8 mouse cellular contexts compared by ENCODE assay signal in the genomic region with DNA sequence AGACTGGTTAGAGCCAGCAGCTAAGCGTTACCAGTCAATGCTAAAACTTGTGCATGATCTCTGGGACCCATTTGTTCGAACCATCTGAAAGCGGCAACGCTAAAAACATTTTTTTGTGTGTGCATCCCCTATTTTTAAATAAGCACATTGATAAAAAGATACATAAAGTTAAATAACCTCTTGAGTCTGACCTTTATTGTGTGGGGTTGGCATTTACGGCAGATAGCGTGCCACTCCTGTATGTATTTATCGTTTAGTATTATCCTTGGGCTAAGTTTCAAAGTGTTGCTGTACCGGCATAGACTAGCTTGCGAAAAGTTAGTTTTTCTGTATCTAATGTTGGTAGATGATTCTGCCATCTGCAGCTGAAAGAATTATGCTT. TPM values are rescaled to one million over a fixed set of nuclear protein-coding genes. Genes with fewer than 3 reads are reported as not detected.
DNase-seq lines count a peak whose midpoint lies in the region; ATAC-seq and TF ChIP-seq lines count a peak whose summit lies in the region.

No protein-coding gene starts in this region.

- intact Hi-C loops in left cerebral cortex, adult 2 months (cut with DNase I): loop anchor here (10.0 kb wide), 2 partner anchors 161 to 301 kb away; no protein-coding TSS in a partner anchor
- intact Hi-C loops in left cerebral cortex, postnatal 14 days (cut with DNase I): no loop called here

- peak overlapping the region; percentile 87 for H3K4me3 ChIP-seq in left cerebral cortex, adult 2 months
- H3K4me3 ChIP-seq in embryonic facial prominence, embryonic 12.5 days: peak overlapping the region; percentile 64
- H3K4me3 ChIP-seq in hindbrain, postnatal 0 days (ENCODE audit: low read length): peak overlapping the region; percentile 94
- H3K4me3 ChIP-seq in midbrain, postnatal 0 days (ENCODE audit: low read depth, low read length): peak overlapping the region; percentile 90

- no peaks in the 10 kb centered on the region for H3K27me3 ChIP-seq in embryonic facial prominence, embryonic 12.5 days
- H3K27me3 ChIP-seq in hindbrain, postnatal 0 days (ENCODE audit: insufficient read depth, low read length): no peaks in the 10 kb centered on the region
- H3K27me3 ChIP-seq in midbrain, postnatal 0 days (ENCODE audit: insufficient read depth, low read length): no peaks in the 10 kb centered on the region

- no peak for TF ChIP-seq CTCF in left cerebral cortex, adult 2 months (IDR thresholded peaks at IDR 0.05)
- no peak for TF ChIP-seq CTCF in hindbrain, postnatal 0 days (IDR thresholded peaks at IDR 0.05; ENCODE audit: low read depth)
- TF ChIP-seq CTCF in midbrain, postnatal 0 days (IDR thresholded peaks at IDR 0.05): no peak

- H3K4me1 ChIP-seq in embryonic facial prominence, embryonic 12.5 days: peaks cover 10% of the 10 kb centered on the region
- H3K4me1 ChIP-seq in hindbrain, postnatal 0 days (ENCODE audit: insufficient read depth, low read length): no peaks in the 10 kb centered on the region
- peaks cover 5% of the 10 kb centered on the region; the same call in 1 of the 2 replicates for H3K4me1 ChIP-seq in midbrain, postnatal 0 days (ENCODE audit: insufficient read depth, low read length)

- H3K4me2 ChIP-seq in embryonic facial prominence, embryonic 12.5 days (replicated peaks): peak overlapping the region; percentile 61
- peak overlapping the region; percentile 81 for H3K4me2 ChIP-seq in hindbrain, postnatal 0 days (ENCODE audit: low read depth, low read length)
- peak overlapping the region; percentile 88 for H3K4me2 ChIP-seq in midbrain, postnatal 0 days (ENCODE audit: low read depth, low read length, poor library complexity, severe bottlenecking)

- no peaks in the 10 kb centered on the region for H3K36me3 ChIP-seq in embryonic facial prominence, embryonic 12.5 days
- no peaks in the 10 kb centered on the region for H3K36me3 ChIP-seq in hindbrain, postnatal 0 days (ENCODE audit: insufficient read depth, low read length)
- H3K36me3 ChIP-seq in midbrain, postnatal 0 days (ENCODE audit: insufficient read depth, low read length): no peaks in the 10 kb centered on the region

- no peaks in the 10 kb centered on the region for H3K9me3 ChIP-seq in embryonic facial prominence, embryonic 12.5 days
- no peaks in the 10 kb centered on the region for H3K9me3 ChIP-seq in hindbrain, postnatal 0 days (ENCODE audit: low read length)
- no peaks in the 10 kb centered on the region for H3K9me3 ChIP-seq in midbrain, postnatal 0 days (ENCODE audit: low read length)

- WGBS in embryonic facial prominence, embryonic 12.5 days: 14% methylated on average over 9 of the region's 9 CpGs
- 14% methylated on average over 9 of the region's 9 CpGs for WGBS in hindbrain, postnatal 0 days
- 16% methylated on average over 9 of the region's 9 CpGs for WGBS in midbrain, postnatal 0 days

- ATAC-seq in embryonic facial prominence, embryonic 12.5 days (ENCODE audit: insufficient number of reproducible peaks, insufficient read depth, low FRiP score, low TSS enrichment): no peak
- no peak for ATAC-seq in hindbrain, postnatal 0 days
- no peak for ATAC-seq in midbrain, postnatal 0 days (ENCODE audit: low FRiP score)

- no peak for DNase-seq in left cerebral cortex, adult 2 months (ENCODE audit: extremely low spot score in 1 of 2, low spot score in 2 of 2)
- no peak for DNase-seq in left cerebral cortex, postnatal 14 days (ENCODE audit: low spot score in 2 of 2)
- no peak for DNase-seq in hindbrain, postnatal 0 days (ENCODE audit: low spot score)
- DNase-seq in midbrain, postnatal 0 days (ENCODE audit: low spot score): no peak
- DNase-seq in urinary bladder, postnatal 14 days (ENCODE audit: low spot score): no peak
- DNase-seq in adrenal gland, adult 2 months: no peak
- DNase-seq in ovary, adult 18-20 months (ENCODE audit: low spot score): no peak

- H3K27ac ChIP-seq in left cerebral cortex, adult 2 months: no peak overlapping the region
- H3K27ac ChIP-seq in embryonic facial prominence, embryonic 12.5 days: no peak overlapping the region
- H3K27ac ChIP-seq in hindbrain, postnatal 0 days: no peak overlapping the region
- H3K27ac ChIP-seq in midbrain, postnatal 0 days (ENCODE audit: low read depth, low read length): no peak overlapping the region

- peak overlapping the region; percentile 78; the same call in 1 of the 2 replicates for H3K9ac ChIP-seq in embryonic facial prominence, embryonic 12.5 days
- H3K9ac ChIP-seq in hindbrain, postnatal 0 days (replicated peaks; ENCODE audit: low read length): peak overlapping the region; percentile 77
- peak overlapping the region; percentile 68; the same call in 1 of the 2 replicates for H3K9ac ChIP-seq in midbrain, postnatal 0 days (replicated peaks; ENCODE audit: low read length, poor library complexity, severe bottlenecking)

RNA-seq across cellular contexts. Expression of gene Gclc, which starts 1.1 kb away (rescaled TPM):
- 10 to 100 TPM; 44.0 to 45.6 TPM for total RNA-seq in left cerebral cortex, adult 2 months (2021)
- 10 to 100 TPM; 35.1 to 36.3 TPM for total RNA-seq in left cerebral cortex, postnatal 14 days (2021)
- 18.0 and 18.3 TPM in 2 replicates for polyA plus RNA-seq in embryonic facial prominence, embryonic 12.5 days (2016; fragmentation: Nextera tagmentation; extraction: Ambion mirVana)
- 21.7 and 24.9 TPM in 2 replicates for total RNA-seq in hindbrain, postnatal 0 days (2014; rRNA removed)
- polyA plus RNA-seq in hindbrain, postnatal 0 days (2015; fragmentation: Nextera tagmentation; extraction: Ambion mirVana): 16.3 and 16.9 TPM in 2 replicates
- total RNA-seq in midbrain, postnatal 0 days (2014; rRNA removed): 23.7 and 29.7 TPM in 2 replicates
- polyA plus RNA-seq in midbrain, postnatal 0 days (2015; fragmentation: Nextera tagmentation; extraction: Ambion mirVana): 13.3 and 15.7 TPM in 2 replicates
- 10 to 100 TPM; 35.8 to 44.5 TPM for total RNA-seq in adrenal gland, adult 2 months (2021)
- polyA plus RNA-seq in adrenal gland, adult 2 months (2012; rRNA removed): 13.3 and 14.5 TPM in 2 replicates
